Mouse (Mus musculus) gastrocnemius, postnatal 10 days (tissue): ENCODE data around the gene 3830406C13Rik. TPM values are rescaled to one million over a fixed set of nuclear protein-coding genes. Genes with fewer than 3 reads are reported as not detected.
A peak's percentile ranks its signal among the peaks of the same experiment; 100 is the strongest.

ENCODE experiments used
- DNase-seq: peaks from one replicate; pipeline ENCODE4 v3.0.0; 2021; ENCODE audit warnings: mixed read lengths
- total RNA-seq, 2 experiments: library from RNA; stranded (reverse); gene quantifications; 2 replicates each; pipeline ENCODE4 v1.2.3; 2021

Gene 3830406C13Rik
- total RNA-seq, 2 experiments from 2014 or later, result 16.5 to 17.0 TPM

DNA sequence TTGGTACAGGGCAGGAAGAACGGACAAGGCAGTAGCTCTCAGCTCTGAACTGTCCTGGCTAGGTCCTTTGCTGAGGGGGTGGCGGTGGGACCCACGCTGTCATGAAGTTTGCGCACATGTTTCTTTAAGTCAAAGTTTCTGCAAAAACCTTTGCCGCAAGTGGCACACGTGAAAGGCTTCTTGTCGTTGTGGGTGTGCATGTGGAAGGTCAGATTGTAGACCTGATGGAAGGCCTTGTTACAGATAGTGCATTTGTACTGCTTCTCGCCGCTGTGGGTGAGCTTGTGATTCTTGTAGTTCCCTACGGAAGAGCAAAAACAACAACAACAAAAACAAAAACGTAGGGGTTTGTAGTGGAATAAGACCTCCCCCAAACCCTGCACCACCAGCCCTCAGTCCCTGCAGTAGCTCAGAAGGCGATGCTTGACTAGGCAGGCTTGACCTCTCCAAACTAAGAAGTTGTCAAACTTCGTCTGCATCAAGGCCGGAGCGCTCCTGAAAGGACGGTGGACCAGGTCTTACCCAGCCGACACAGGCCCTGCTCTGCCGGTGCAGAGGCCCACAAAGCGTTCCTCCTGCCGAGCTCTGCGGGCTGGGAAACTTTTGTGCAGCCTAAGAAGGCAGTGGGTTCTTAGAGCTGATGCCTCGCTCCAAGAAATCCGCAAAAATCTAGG is 58.6 kb downstream of the 3830406C13Rik start:
- DNase-seq, result no peak

DNA sequence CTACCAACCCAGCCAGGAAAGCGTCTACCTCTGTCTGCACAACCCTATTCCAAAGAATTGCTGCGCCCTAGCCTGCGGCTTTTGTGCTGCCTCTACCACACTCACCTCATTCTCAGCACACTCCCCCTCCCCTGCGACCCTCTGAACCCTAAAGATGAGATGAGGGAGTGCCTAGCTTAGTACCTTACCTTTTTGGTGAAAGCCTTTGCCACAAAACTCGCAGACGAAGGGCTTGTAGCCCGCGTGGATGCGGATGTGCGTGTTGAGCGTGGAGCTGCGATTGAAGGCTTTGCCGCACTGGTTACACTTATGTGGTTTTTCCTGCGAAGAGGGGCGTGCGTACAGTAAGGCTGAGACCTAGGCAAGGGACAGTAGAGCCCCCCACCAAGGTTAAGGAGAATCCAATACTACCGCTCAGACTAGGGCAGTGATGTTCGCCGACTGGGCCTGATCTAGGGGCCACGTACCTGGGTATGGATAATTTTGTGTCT is 59.5 kb downstream of the 3830406C13Rik start:
- no peak for DNase-seq

DNA sequence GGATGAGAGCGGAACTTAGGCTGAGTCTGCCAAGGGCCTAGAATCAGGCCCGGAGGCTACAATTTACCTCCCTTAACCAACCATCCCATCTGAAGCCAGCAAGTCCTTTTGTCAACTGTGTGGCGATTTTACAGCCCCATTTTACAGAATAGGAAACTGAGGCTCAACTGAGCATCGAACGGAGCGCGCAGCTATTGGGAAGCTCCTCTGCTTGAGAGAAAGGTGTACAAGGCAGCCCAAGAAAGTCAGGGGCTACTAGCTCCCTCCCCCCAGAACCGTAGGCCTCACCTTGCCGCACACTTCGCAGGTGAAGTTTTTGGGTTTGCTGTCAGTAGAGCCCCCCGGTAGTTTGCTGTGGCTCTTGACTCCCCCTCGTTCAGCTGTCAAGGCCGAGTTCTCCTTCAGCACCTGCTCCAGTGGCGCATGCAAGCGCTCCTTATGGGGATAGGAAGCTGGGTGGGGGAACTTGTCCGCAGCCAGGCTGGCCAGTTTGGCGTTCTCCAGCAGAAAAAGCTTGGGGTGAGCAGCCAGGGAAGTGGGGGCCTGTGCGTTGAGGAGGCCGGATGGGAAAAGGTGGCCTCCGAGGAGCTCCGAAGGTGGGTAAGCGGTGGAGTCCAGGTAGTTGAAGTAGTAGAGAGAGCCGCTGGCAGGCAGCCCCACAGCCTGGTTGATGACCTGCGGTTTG is 60.2 kb downstream of the 3830406C13Rik start:
- DNase-seq, result no peak

DNA sequence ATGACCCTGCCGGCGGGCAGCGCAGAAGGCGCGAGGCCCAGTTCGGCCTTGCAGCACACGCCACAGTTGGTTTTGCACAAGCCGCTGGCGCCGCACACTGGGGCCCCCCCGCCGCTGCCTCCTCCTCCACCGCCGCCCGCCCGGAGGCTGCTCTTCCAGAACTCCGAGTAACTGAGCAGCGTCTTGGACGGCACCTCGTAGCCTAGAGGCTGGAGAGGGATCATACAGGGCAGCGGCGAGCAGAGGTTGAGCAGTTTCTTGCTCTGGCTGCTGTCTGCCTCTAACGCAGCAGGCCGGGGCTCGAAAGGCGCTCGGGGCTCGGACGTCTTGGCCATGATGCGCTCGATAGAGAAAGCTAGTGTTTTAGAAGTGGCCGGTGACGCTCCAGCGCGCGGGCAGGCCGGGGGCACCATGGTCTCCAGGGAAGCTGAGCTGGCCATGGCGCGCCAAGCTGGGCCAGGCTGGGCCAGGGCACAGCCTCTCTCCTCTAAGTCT is 60.8 kb downstream of the 3830406C13Rik start:
- peak; percentile 14 for DNase-seq

DNA sequence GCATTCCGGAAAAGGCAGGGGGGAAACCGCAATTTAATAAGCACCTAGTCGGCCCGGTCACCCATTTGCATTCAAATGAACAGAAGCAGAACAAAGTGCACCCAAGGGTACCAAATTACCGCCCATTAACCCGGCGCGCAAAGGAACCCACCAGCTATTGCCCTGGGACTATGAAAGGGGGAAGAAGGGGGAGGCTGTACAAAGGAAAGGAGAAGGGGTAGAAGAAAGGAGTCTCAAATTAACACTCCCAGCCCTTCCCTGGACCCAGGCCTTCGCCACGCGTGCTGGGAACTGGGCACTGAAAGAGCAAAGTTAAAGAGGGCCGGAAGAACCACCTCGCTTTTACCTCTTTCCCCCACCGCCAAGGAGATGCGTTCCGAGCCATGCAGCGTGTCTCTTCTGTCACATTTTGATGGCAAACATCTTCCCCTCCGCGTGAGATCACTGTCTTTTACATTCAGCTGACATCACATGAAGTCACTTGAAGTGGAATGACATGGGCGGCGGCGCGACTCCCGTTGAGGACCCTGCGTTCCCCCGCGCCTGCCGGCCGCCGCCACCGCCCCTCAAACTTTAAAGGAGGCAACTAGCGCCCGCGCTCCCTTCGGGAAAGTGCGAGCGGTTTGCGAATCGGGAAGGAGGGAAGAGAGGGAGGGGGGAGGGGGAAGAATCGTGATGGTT is 61.4 kb downstream of the 3830406C13Rik start:
- DNase-seq, result no peak

DNA sequence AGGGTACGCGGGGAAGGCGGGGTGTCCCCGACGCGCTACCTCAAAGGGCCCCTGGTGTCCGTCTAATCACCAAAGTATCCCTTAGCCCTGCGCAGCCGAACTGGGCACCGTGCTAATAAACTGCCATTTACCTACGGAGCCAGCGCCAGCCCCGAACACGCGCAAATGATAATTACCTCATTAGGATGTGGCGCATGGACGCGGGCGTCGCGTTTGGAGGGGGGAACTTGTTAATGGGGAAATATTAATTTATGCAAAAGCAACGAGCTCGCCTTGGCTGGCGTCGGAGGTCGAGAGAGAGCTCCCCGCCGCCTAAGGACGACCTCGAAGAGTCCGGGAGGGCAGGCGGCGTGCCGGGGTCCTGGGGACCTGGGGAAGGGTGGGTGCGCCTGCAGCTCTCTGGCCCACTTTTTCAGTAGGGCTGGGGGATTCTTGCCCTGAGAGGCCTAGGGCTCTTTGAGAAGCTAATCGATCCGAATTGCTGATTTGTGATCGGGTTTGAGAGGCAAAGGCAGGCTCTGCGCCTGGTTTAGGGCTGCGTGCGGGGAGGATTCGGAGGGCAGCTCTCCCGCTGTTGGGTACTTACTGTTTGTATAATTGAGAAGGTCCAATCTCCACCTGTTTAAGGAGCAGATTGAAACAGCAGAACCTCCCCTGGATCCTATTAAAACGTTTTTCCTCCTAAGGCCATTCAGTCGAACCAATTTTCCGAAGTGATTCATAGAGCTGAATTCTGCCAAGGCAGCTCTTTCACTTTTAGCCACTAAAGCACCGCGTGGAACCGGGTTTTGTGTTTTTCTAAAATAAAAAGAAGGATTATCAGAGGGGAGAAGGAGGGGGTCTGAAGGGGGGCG is 62.3 kb downstream of the 3830406C13Rik start:
- no peak for DNase-seq

DNA sequence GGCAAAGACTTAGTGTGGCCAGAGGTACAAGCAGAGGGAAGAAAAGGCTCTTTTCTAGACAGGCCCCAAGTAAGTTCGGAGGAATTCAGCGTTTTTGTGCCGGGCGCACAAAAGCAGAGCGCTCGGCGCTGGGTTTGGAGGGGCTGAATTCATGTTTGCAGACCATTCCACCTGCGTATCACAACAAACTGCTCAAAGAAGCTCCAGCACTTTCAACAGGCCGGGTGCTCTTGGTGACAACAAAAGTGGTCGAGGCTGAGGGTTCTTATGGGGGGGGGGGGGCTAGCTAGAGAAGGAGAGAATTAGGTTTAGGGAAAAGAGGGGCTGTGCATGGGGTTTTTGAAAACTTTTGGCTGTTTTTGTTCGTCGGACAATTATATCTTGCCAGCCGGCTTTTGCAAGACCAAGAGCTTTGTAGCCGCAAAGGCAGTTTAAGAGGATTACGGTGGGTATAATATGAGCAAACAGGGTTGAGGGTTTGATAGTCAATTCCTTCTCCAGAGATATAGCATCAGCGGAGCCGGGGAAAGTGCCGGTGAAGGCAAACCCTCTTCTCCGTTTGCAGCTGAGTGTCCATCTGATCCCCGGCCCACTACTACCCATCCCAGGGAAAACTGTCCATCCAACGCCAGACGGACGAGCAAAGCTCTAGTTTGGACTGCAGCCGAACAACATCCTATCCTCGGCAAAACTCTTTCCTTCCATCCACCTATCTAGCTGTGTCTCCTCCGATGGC is 63.1 kb downstream of the 3830406C13Rik start:
- DNase-seq, result no peak

DNA sequence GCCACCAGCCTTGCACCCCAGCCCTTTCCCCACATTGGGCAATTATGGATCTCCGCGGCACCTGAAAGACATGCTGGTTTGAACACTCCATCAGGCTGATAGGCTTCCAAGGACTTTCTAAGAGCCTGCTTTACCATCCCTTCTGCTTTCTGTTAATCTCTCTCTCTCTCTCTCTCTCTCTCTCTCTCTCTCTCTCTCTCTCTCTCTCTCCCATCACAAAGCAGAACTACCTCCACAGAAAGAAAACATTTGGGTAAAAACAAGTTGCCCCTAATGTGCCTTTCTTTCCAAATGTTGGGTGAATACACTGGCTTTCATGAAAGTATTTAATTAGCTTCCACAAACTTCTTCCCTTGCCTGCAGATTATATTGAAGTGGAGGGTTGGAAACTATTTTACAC is 64.1 kb downstream of the 3830406C13Rik start, which contains the start of gene Fezf2:
Gene Fezf2 (minus strand): TSS at position 101 of the 400 bp plus-strand sequence.
- no peak for DNase-seq

DNA sequence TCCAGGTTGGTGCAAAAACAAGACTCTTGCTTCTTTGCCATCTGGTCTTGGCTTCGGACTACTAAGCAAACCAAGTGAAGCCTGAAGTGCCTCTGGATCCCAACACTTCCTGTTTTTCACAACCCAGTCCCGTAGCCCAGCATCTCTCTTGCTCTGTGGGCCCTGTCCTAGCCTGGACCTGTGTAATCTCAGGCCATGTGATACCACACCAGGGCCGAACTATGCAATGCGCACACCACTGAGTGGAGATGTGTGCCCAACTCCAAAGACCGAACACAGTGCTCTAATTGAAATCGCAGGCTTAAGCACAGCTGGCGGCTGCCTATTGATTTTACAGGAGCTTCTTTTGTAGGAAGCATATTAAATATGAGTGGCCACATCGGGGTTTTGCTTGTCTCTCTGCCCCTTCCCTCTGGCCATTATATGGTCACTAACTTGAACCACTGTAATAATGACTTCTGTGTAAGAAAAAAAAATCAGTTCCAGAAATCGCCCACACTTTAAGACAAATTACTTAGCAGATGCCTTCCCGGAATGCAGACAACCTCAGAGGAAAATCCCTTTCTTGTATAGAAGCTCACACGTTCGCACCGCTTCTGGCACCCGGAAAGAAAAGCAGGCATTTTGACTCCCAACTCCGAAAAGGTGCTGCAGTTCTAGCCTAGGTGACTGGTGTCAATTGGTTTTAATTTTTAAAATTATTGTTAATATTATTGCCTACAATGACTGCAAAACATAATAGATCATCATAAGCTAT is 65.5 kb downstream of the 3830406C13Rik start:
- DNase-seq, result no peak

DNA sequence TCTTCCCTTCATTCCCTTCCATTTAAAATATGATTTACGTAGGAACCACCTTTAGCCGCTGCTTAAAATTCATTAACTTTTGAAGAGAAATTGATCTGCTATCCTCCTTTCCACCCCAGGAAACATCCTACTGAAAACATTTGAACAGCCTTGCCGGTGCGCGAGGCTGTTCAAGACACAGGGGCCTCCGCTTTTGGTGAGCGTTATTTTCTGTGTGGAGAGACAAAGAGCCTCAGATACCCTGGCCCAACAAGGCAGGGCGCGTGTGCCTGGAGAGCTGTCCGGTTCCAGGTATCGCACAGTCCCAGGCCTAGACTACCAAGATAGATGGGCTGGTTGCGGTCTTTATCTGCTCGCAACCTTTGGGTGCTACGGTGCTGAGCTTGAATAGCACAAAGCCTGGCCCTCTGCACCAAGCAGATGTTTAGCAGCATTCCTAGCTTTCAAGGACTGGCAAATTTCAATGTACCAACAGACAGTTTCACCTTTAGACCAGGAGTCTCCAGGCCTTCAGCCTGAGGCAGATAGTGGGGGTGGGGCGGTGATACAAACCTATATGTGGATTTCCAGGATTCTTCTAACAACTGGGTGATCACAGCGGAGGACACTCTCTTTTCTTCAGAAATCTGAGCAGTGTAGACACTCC is 66.4 kb downstream of the 3830406C13Rik start:
- DNase-seq, result no peak

Other genes starting within 250 kb of the 3830406C13Rik start
- gene Gm49355, start 197 bp upstream of the 3830406C13Rik start, total RNA-seq, result under 1 TPM in 1 of 2 experiments, not detected in 1; 0.21 TPM
- not detected for gene Fezf2, start 64.0 kb downstream of the 3830406C13Rik start, total RNA-seq